In the genomic region with DNA sequence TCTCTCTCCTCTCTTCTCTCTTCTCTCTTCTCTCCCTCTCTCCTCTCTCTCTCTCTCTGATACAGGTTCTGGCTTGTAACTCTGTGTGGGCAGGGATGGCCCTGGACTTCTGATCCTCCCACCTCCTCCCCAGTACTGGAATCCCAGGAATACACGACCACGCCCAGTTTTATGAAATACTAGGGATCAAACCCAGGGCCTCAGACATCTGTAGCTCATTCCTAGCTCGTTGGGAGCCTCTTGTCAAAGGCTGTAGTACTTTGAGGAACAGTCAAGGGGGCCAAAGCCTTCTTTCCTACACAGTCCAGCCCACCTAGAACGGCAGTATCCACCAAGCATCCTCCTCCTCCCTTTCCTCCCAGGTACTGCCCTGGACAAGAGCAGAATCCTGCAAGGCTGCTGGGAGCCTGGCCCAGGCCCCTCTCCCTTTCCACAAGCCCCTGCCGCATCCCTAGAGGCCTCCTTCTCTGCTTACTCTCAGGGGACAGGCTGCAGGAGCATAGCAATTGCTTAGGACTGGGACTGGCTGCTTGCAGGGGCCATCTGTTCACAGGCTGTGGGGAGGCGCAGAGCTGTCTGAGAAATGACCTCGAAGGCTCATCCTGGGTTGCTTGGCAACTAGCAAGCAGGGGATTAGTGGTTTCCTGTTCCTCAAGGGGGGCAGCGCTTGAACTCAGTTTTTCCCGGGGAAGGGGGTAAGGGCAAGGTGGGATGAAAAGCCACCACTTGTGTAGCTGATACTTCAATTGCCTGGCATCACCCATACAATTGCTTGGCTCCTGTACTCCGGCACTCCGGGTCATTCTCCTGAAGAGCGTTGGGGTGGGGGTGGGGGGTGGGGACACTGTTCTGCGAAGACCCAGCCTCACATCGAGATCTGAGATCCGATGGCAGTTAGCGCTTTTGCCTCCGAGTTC, we compare ENCODE assay signal across 7 mouse cellular contexts. TPM values are rescaled to one million over a fixed set of nuclear protein-coding genes. Genes with fewer than 3 reads are reported as not detected.
DNase-seq lines count a peak whose midpoint lies in the region; ATAC-seq and TF ChIP-seq lines count a peak whose summit lies in the region.

No protein-coding gene starts in this region.

- peak overlapping the region; percentile 46; the same call in 1 of the 2 replicates for H3K27ac ChIP-seq in lung, embryonic 14.5 days (ENCODE audit: low read depth)
- H3K27ac ChIP-seq in forebrain, embryonic 16.5 days (ENCODE audit: low read length): peak overlapping the region; percentile 80
- H3K27ac ChIP-seq in limb, embryonic 13.5 days: peak overlapping the region; percentile 89

- H3K27me3 ChIP-seq in lung, embryonic 14.5 days (ENCODE audit: insufficient read depth, low read length): no peaks in the 10 kb centered on the region
- H3K27me3 ChIP-seq in forebrain, embryonic 16.5 days (replicated peaks; ENCODE audit: control insufficient read depth, insufficient read depth, low read length): no peaks in the 10 kb centered on the region
- H3K27me3 ChIP-seq in limb, embryonic 13.5 days: no peaks in the 10 kb centered on the region

- peak; percentile 79; the same call in 1 of the 2 replicates for ATAC-seq in lung, embryonic 14.5 days (ENCODE audit: insufficient read depth)
- ATAC-seq in forebrain, embryonic 16.5 days: peak; percentile 93
- ATAC-seq in limb, embryonic 13.5 days (ENCODE audit: low FRiP score, low read depth): peak; percentile 85

- no peak for TF ChIP-seq CTCF in lung, embryonic 14.5 days (IDR thresholded peaks at IDR 0.05; ENCODE audit: low read depth)
- no peak for TF ChIP-seq CTCF in lung, adult 2 months (IDR thresholded peaks at IDR 0.05; ENCODE audit: insufficient read depth, low read length)

- H3K36me3 ChIP-seq in lung, embryonic 14.5 days (ENCODE audit: insufficient read depth): no peaks in the 10 kb centered on the region
- no peaks in the 10 kb centered on the region for H3K36me3 ChIP-seq in forebrain, embryonic 16.5 days (ENCODE audit: control insufficient read depth, insufficient read depth)
- H3K36me3 ChIP-seq in limb, embryonic 13.5 days: no peaks in the 10 kb centered on the region

- H3K9me3 ChIP-seq in lung, embryonic 14.5 days (ENCODE audit: low read depth, low read length): no peaks in the 10 kb centered on the region
- no peaks in the 10 kb centered on the region for H3K9me3 ChIP-seq in forebrain, embryonic 16.5 days (ENCODE audit: control insufficient read depth, low read length)
- H3K9me3 ChIP-seq in limb, embryonic 13.5 days: no peaks in the 10 kb centered on the region

- 0 out of 2 replicates have a peak, but pooled peaks cover 3% of the 10 kb centered on the region for H3K4me1 ChIP-seq in lung, embryonic 14.5 days (ENCODE audit: insufficient read depth)
- no peaks in the 10 kb centered on the region; the same call in 1 of the 2 replicates for H3K4me1 ChIP-seq in lung, adult 2 months (ENCODE audit: control insufficient read depth, insufficient read depth, low read length)
- peaks cover 14% of the 10 kb centered on the region for H3K4me1 ChIP-seq in forebrain, embryonic 16.5 days (replicated peaks; ENCODE audit: control insufficient read depth, insufficient read depth, low read length)
- H3K4me1 ChIP-seq in limb, embryonic 13.5 days: peaks cover 43% of the 10 kb centered on the region

- peak overlapping the region; percentile 52 for H3K4me2 ChIP-seq in lung, embryonic 14.5 days
- H3K4me2 ChIP-seq in forebrain, embryonic 16.5 days (ENCODE audit: low read length): peak overlapping the region; percentile 36
- peak overlapping the region; percentile 57 for H3K4me2 ChIP-seq in limb, embryonic 13.5 days (replicated peaks)

- peak overlapping the region; percentile 2; the same call in 1 of the 2 replicates for H3K4me3 ChIP-seq in lung, embryonic 14.5 days (ENCODE audit: low read depth, low read length)
- no peak overlapping the region for H3K4me3 ChIP-seq in lung, adult 2 months (replicated peaks; ENCODE audit: extremely low read depth, low read depth, low read length)
- no peak overlapping the region for H3K4me3 ChIP-seq in forebrain, embryonic 16.5 days (replicated peaks; ENCODE audit: low read length)
- peak overlapping the region; percentile 11; the same call in 1 of the 2 replicates for H3K4me3 ChIP-seq in limb, embryonic 13.5 days

- TF ChIP-seq POLR2A in lung, adult 2 months (IDR thresholded peaks at IDR 0.05; ENCODE audit: borderline replicate concordance, extremely low read depth, low read depth, low read length): no peak

- peak; percentile 68 for DNase-seq in lung, embryonic 14.5 days
- no peak for DNase-seq in lung, adult 2 months
- DNase-seq in cerebellum, adult 9-11 months: peak; percentile 65
- peak; percentile 95 for DNase-seq in retina, postnatal 1 day
- DNase-seq in T-cell, adult 2 months (ENCODE audit: low spot score): no peak

- 6% methylated on average over 17 of the region's 17 CpGs for WGBS in lung, embryonic 14.5 days
- 12% methylated on average over 17 of the region's 17 CpGs for WGBS in lung, adult 2 months
- WGBS in forebrain, embryonic 16.5 days: 9% methylated on average over 17 of the region's 17 CpGs
- 5% methylated on average over 17 of the region's 17 CpGs for WGBS in limb, embryonic 13.5 days

- H3K9ac ChIP-seq in lung, embryonic 14.5 days: peak overlapping the region; percentile 9; the same call in 1 of the 2 replicates
- peak overlapping the region; percentile 44; the same call in 1 of the 2 replicates for H3K9ac ChIP-seq in forebrain, embryonic 16.5 days (replicated peaks; ENCODE audit: low read depth, low read length)
- H3K9ac ChIP-seq in limb, embryonic 13.5 days: peak overlapping the region; percentile 48; the same call in 1 of the 2 replicates

RNA-seq across cellular contexts. Expression of a gene that starts 40.2 kb away (rescaled TPM):
- polyA plus RNA-seq in lung, embryonic 14.5 days (2014; fragmentation: Nextera tagmentation; extraction: Ambion mirVana): 0.41 and 0.42 TPM in 2 replicates
- 21.3 and 23.1 TPM in 2 replicates for polyA plus RNA-seq in lung, adult 2 months (2012; rRNA removed)
- 0.09 and 0.14 TPM in 2 replicates for polyA plus RNA-seq in forebrain, embryonic 16.5 days (2015; fragmentation: Nextera tagmentation; extraction: Ambion mirVana)
- polyA plus RNA-seq in limb, embryonic 13.5 days (2015; fragmentation: Nextera tagmentation; extraction: Ambion mirVana): 0.87 and 0.92 TPM in 2 replicates

RNA-seq across cellular contexts. Expression of a gene that starts 58.6 kb away (rescaled TPM):
- 1.1 and 1.3 TPM in 2 replicates for polyA plus RNA-seq in lung, embryonic 14.5 days (2014; fragmentation: Nextera tagmentation; extraction: Ambion mirVana)
- polyA plus RNA-seq in lung, adult 2 months (2012; rRNA removed): 3.4 and 4.5 TPM in 2 replicates
- polyA plus RNA-seq in forebrain, embryonic 16.5 days (2015; fragmentation: Nextera tagmentation; extraction: Ambion mirVana): 6.5 and 9.2 TPM in 2 replicates
- 3.3 and 3.5 TPM in 2 replicates for polyA plus RNA-seq in limb, embryonic 13.5 days (2015; fragmentation: Nextera tagmentation; extraction: Ambion mirVana)

Comparison
In these comparisons a context has a peak if more than half of its experiments do, and no peak if none do; other contexts are left out.
1. DNase-seq: peak in lung, embryonic 14.5 days (single experiment), cerebellum, adult 9-11 months (single experiment) and retina, postnatal 1 day (single experiment); none in lung, adult 2 months (single experiment) and T-cell, adult 2 months (single experiment).
2. H3K4me3 ChIP-seq: peak in lung, embryonic 14.5 days (single experiment) and limb, embryonic 13.5 days (single experiment); none in lung, adult 2 months (single experiment) and forebrain, embryonic 16.5 days (single experiment).
3. RNA of a gene that starts 40.2 kb away (polyA plus RNA-seq): 21.3 to 23.1 TPM in lung, adult 2 months; 0.87 to 0.92 TPM in limb, embryonic 13.5 days, 0.41 to 0.42 TPM in lung, embryonic 14.5 days and 0.09 to 0.14 TPM in forebrain, embryonic 16.5 days; every median in the first group is over 10 times any median in the second.
4. Peak in every context shown above with its lines, with median percentiles within 50 percentile points of each other: ATAC-seq, H3K27ac ChIP-seq, H3K4me2 ChIP-seq and H3K9ac ChIP-seq.